21 mouse cellular contexts compared by ENCODE assay signal in genomic region chr7:35447501-35447900, GRCm38 (mm10). TPM values are rescaled to one million over a fixed set of nuclear protein-coding genes. Genes with fewer than 3 reads are reported as not detected.
DNase-seq lines count a peak whose midpoint lies in the region; ATAC-seq and TF ChIP-seq lines count a peak whose summit lies in the region.
"Had no signal": no experiment of that assay in that cellular context is flagged by ENCODE, and none has a peak within 500 bp of the region (broad histone marks: within the 10 kb centered on the region; RNA-seq: fewer than 3 reads in every experiment).

No protein-coding gene starts in this region.

- TF ChIP-seq EP300 in ES-Bruce4 (IDR thresholded peaks at IDR 0.05; ENCODE audit: insufficient read depth, low read depth, low read length) = peak; percentile 86

- TF ChIP-seq CTCF in ES-Bruce4 (IDR thresholded peaks at IDR 0.05; ENCODE audit: low read depth, low read length) = no peak
- no peak for TF ChIP-seq CTCF in intestine, postnatal 0 days (IDR thresholded peaks at IDR 0.05; ENCODE audit: low read depth)
- TF ChIP-seq CTCF in kidney, postnatal 0 days (IDR thresholded peaks at IDR 0.05; ENCODE audit: low read depth) = no peak

- peak overlapping the region; percentile 60 for H3K27ac ChIP-seq in forebrain, embryonic 10.5 days
- H3K27ac ChIP-seq in forebrain, embryonic 15.5 days (replicated peaks) = no peak overlapping the region
- H3K27ac ChIP-seq in ES-Bruce4 (ENCODE audit: insufficient read depth, low read length) = peak overlapping the region; percentile 89
- H3K27ac ChIP-seq in intestine, postnatal 0 days (ENCODE audit: low read depth, low read length) = peak overlapping the region; percentile 70
- peak overlapping the region; percentile 19; the same call in 1 of the 2 replicates for H3K27ac ChIP-seq in kidney, postnatal 0 days
- H3K27ac ChIP-seq: heart, embryonic 15.5 days; hindbrain, embryonic 12.5 days; liver, embryonic 13.5 days; stomach, postnatal 0 days had no signal

- no peak for ATAC-seq in forebrain, embryonic 15.5 days (replicated peaks)
- no peak for ATAC-seq in intestine, postnatal 0 days
- no peak for ATAC-seq in kidney, postnatal 0 days (replicated peaks; ENCODE audit: low FRiP score, low read depth)

- DNase-seq in forebrain, embryonic 10.5 days (ENCODE audit: extremely low spot score, low spot score) = no peak
- no peak for DNase-seq in kidney, postnatal 0 days (ENCODE audit: low spot score)
- DNase-seq in left cerebral cortex, postnatal 25 days (ENCODE audit: low spot score in 2 of 2) = no peak
- DNase-seq in gastrocnemius, postnatal 36 days = no peak
- no peak for DNase-seq in thymus, postnatal 10 days (ENCODE audit: low spot score in 2 of 2)
- DNase-seq: adrenal gland, postnatal 25 days; cerebellum, postnatal 25 days; liver, embryonic 13.5 days; lung, postnatal 10 days; thymus, postnatal 36 days had no signal

- H3K9me3 ChIP-seq in forebrain, embryonic 10.5 days = no peaks in the 10 kb centered on the region
- no peaks in the 10 kb centered on the region for H3K9me3 ChIP-seq in forebrain, embryonic 15.5 days
- H3K9me3 ChIP-seq in ES-Bruce4 (replicated peaks; ENCODE audit: control insufficient read depth, insufficient read depth, low read length, poor library complexity, severe bottlenecking) = no peaks in the 10 kb centered on the region
- no peaks in the 10 kb centered on the region for H3K9me3 ChIP-seq in intestine, postnatal 0 days (ENCODE audit: control insufficient read depth)
- H3K9me3 ChIP-seq in kidney, postnatal 0 days (replicated peaks; ENCODE audit: low read length) = 0 out of 2 replicates have a peak, but pooled peaks cover 4% of the 10 kb centered on the region
- H3K9me3 ChIP-seq: G1E; heart, embryonic 15.5 days; hindbrain, embryonic 12.5 days; liver, embryonic 13.5 days had no signal

- 52% methylated on average over 4 of the region's 4 CpGs for WGBS in forebrain, embryonic 10.5 days
- 50% methylated on average over 4 of the region's 4 CpGs for WGBS in forebrain, embryonic 15.5 days
- WGBS in intestine, postnatal 0 days = 28% methylated on average over 4 of the region's 4 CpGs
- WGBS in kidney, postnatal 0 days = 34% methylated on average over 4 of the region's 4 CpGs

- no peak overlapping the region for H3K4me3 ChIP-seq in forebrain, embryonic 10.5 days
- H3K4me3 ChIP-seq in forebrain, embryonic 15.5 days = no peak overlapping the region
- no peak overlapping the region for H3K4me3 ChIP-seq in ES-Bruce4 (ENCODE audit: low read depth, low read length)
- H3K4me3 ChIP-seq in intestine, postnatal 0 days (ENCODE audit: low read depth, low read length) = no peak overlapping the region
- no peak overlapping the region for H3K4me3 ChIP-seq in kidney, postnatal 0 days (replicated peaks; ENCODE audit: low read depth, low read length)
- H3K4me3 ChIP-seq: heart, embryonic 15.5 days; hindbrain, embryonic 12.5 days; liver, embryonic 13.5 days; megakaryocyte, embryonic 14.5 days had no signal

- no peak overlapping the region for H3K9ac ChIP-seq in forebrain, embryonic 15.5 days (replicated peaks)
- H3K9ac ChIP-seq in ES-Bruce4 (ENCODE audit: low read depth, poor library complexity, severe bottlenecking) = no peak overlapping the region
- no peak overlapping the region for H3K9ac ChIP-seq in intestine, postnatal 0 days (ENCODE audit: low read depth, low read length)
- no peak overlapping the region for H3K9ac ChIP-seq in kidney, postnatal 0 days (ENCODE audit: low read depth, low read length)
- H3K9ac ChIP-seq: heart, embryonic 15.5 days; hindbrain, embryonic 12.5 days; liver, embryonic 13.5 days had no signal

- TF ChIP-seq POLR2A in ES-Bruce4 (IDR thresholded peaks at IDR 0.05; ENCODE audit: insufficient read depth, low read length) = no peak

- intact Hi-C loops in left cerebral cortex, postnatal 25 days (cut with DNase I) = no loop called here
- intact Hi-C loops in gastrocnemius, postnatal 36 days (cut with DNase I) = no loop called here

- peaks cover 19% of the 10 kb centered on the region for H3K4me1 ChIP-seq in forebrain, embryonic 10.5 days
- no peaks in the 10 kb centered on the region for H3K4me1 ChIP-seq in forebrain, embryonic 15.5 days
- peaks cover 3% of the 10 kb centered on the region for H3K4me1 ChIP-seq in ES-Bruce4 (ENCODE audit: control insufficient read depth, insufficient read depth, low read length)
- H3K4me1 ChIP-seq in intestine, postnatal 0 days (replicated peaks; ENCODE audit: control insufficient read depth, insufficient read depth, low read length) = 0 out of 2 replicates have a peak, but pooled peaks cover 2% of the 10 kb centered on the region
- 0 out of 2 replicates have a peak, but pooled peaks cover 6% of the 10 kb centered on the region for H3K4me1 ChIP-seq in kidney, postnatal 0 days (replicated peaks; ENCODE audit: insufficient read depth, low read length)
- H3K4me1 ChIP-seq: megakaryocyte, embryonic 14.5 days had no signal

- H3K4me2 ChIP-seq in forebrain, embryonic 15.5 days (replicated peaks) = no peak overlapping the region
- H3K4me2 ChIP-seq in intestine, postnatal 0 days (replicated peaks; ENCODE audit: low read depth) = no peak overlapping the region
- no peak overlapping the region for H3K4me2 ChIP-seq in kidney, postnatal 0 days (ENCODE audit: low read length)
- H3K4me2 ChIP-seq: heart, embryonic 15.5 days; hindbrain, embryonic 12.5 days had no signal

- no peaks in the 10 kb centered on the region for H3K36me3 ChIP-seq in forebrain, embryonic 10.5 days (replicated peaks)
- no peaks in the 10 kb centered on the region for H3K36me3 ChIP-seq in forebrain, embryonic 15.5 days
- no peaks in the 10 kb centered on the region for H3K36me3 ChIP-seq in ES-Bruce4 (ENCODE audit: control insufficient read depth, insufficient read depth, low read length, poor library complexity, severe bottlenecking)
- H3K36me3 ChIP-seq in intestine, postnatal 0 days (ENCODE audit: control insufficient read depth, insufficient read depth) = no peaks in the 10 kb centered on the region
- no peaks in the 10 kb centered on the region for H3K36me3 ChIP-seq in kidney, postnatal 0 days (ENCODE audit: insufficient read depth, low read length)
- H3K36me3 ChIP-seq: G1E; heart, embryonic 15.5 days; hindbrain, embryonic 12.5 days; liver, embryonic 13.5 days had no signal

- H3K27me3 ChIP-seq in forebrain, embryonic 10.5 days (ENCODE audit: poor library complexity, severe bottlenecking) = no peaks in the 10 kb centered on the region
- no peaks in the 10 kb centered on the region for H3K27me3 ChIP-seq in forebrain, embryonic 15.5 days
- no peaks in the 10 kb centered on the region for H3K27me3 ChIP-seq in ES-Bruce4 (ENCODE audit: control insufficient read depth, insufficient read depth, low read length, poor library complexity, severe bottlenecking)
- no peaks in the 10 kb centered on the region for H3K27me3 ChIP-seq in intestine, postnatal 0 days (replicated peaks; ENCODE audit: control insufficient read depth, insufficient read depth, low read length)
- H3K27me3 ChIP-seq in kidney, postnatal 0 days (ENCODE audit: insufficient read depth, low read length) = no peaks in the 10 kb centered on the region
- H3K27me3 ChIP-seq: heart, embryonic 15.5 days; hindbrain, embryonic 12.5 days; liver, embryonic 13.5 days had no signal

RNA-seq across cellular contexts. Expression of gene Slc7a9, which starts 1.1 kb away (rescaled TPM):
- polyA plus RNA-seq in forebrain, embryonic 10.5 days (2016; fragmentation: Nextera tagmentation; extraction: Ambion mirVana) = 0.29 TPM in 1 of 2 replicates, not detected in the other
- polyA plus RNA-seq in forebrain, embryonic 15.5 days (2015; fragmentation: Nextera tagmentation; extraction: Ambion mirVana) = not detected in 2 replicates
- polyA plus RNA-seq in ES-Bruce4 (2011; ENCODE audit: insufficient read depth, insufficient read length, low read depth, missing spikeins) = 0.33 and 0.69 TPM in 2 replicates
- 225 and 259 TPM in 2 replicates for polyA plus RNA-seq in intestine, postnatal 0 days (2015; fragmentation: Nextera tagmentation; extraction: Ambion mirVana)
- 31.8 and 35.1 TPM in 2 replicates for polyA plus RNA-seq in kidney, postnatal 0 days (2015; fragmentation: Nextera tagmentation; extraction: Ambion mirVana)
- total RNA-seq in left cerebral cortex, postnatal 25 days (2021) = not detected
- total RNA-seq in gastrocnemius, postnatal 36 days (2021) = not detected
- total RNA-seq: adrenal gland, postnatal 25 days; layer of hippocampus, postnatal 25 days; left cerebral cortex, postnatal 36 days had no signal
- polyA plus RNA-seq: G1E; hindbrain, embryonic 12.5 days; neural tube, embryonic 14.5 days had no signal

RNA-seq across cellular contexts. Expression of gene Cep89, which starts 50.7 kb away (rescaled TPM):
- 69.9 and 72.3 TPM in 2 replicates for polyA plus RNA-seq in forebrain, embryonic 10.5 days (2016; fragmentation: Nextera tagmentation; extraction: Ambion mirVana)
- 39.4 and 42.2 TPM in 2 replicates for polyA plus RNA-seq in forebrain, embryonic 15.5 days (2015; fragmentation: Nextera tagmentation; extraction: Ambion mirVana)
- 37.2 and 40.2 TPM in 2 replicates for polyA plus RNA-seq in ES-Bruce4 (2011; ENCODE audit: insufficient read depth, insufficient read length, low read depth, missing spikeins)
- polyA plus RNA-seq in intestine, postnatal 0 days (2015; fragmentation: Nextera tagmentation; extraction: Ambion mirVana) = 9.7 and 10.1 TPM in 2 replicates
- polyA plus RNA-seq in kidney, postnatal 0 days (2015; fragmentation: Nextera tagmentation; extraction: Ambion mirVana) = 32.2 and 34.1 TPM in 2 replicates
- 10 to 100 TPM; 18.2 to 23.3 TPM for total RNA-seq in left cerebral cortex, postnatal 25 days (2021)
- total RNA-seq in gastrocnemius, postnatal 36 days (2021) = 1 to 10 TPM; 4.7 to 5.0 TPM

RNA-seq across cellular contexts. Expression of gene Faap24, which starts 50.9 kb away (rescaled TPM):
- 28.4 and 29.3 TPM in 2 replicates for polyA plus RNA-seq in forebrain, embryonic 10.5 days (2016; fragmentation: Nextera tagmentation; extraction: Ambion mirVana)
- polyA plus RNA-seq in forebrain, embryonic 15.5 days (2015; fragmentation: Nextera tagmentation; extraction: Ambion mirVana) = 21.3 and 24.6 TPM in 2 replicates
- polyA plus RNA-seq in ES-Bruce4 (2011; ENCODE audit: insufficient read depth, insufficient read length, low read depth, missing spikeins) = 8.7 and 9.1 TPM in 2 replicates
- polyA plus RNA-seq in intestine, postnatal 0 days (2015; fragmentation: Nextera tagmentation; extraction: Ambion mirVana) = 9.3 and 10.3 TPM in 2 replicates
- 14.3 and 15.4 TPM in 2 replicates for polyA plus RNA-seq in kidney, postnatal 0 days (2015; fragmentation: Nextera tagmentation; extraction: Ambion mirVana)
- total RNA-seq in left cerebral cortex, postnatal 25 days (2021) = 1 to 10 TPM; 7.7 to 8.3 TPM
- under 1 TPM; 0.31 to 0.96 TPM for total RNA-seq in gastrocnemius, postnatal 36 days (2021)

Comparison
In these comparisons a context has a peak if more than half of its experiments do, and no peak if none do; other contexts are left out.
1. RNA of gene Slc7a9, which starts 1.1 kb away (polyA plus RNA-seq): 225 to 259 TPM in intestine, postnatal 0 days and 31.8 to 35.1 TPM in kidney, postnatal 0 days; 0.33 to 0.69 TPM in ES-Bruce4, 0.29 TPM in forebrain, embryonic 10.5 days and not detected in forebrain, embryonic 15.5 days; every median in the first group is over 10 times any median in the second.